Mouse (Mus musculus) liver, embryonic 13.5 days (tissue): Measurements from ENCODE around the gene Mettl17. TPM values are rescaled to one million over a fixed set of nuclear protein-coding genes. Genes with fewer than 3 reads are reported as not detected.
"Not testable (repeated sequence)": the region's sequence is repeated elsewhere in the genome, so short reads cannot be mapped to it uniquely, and the experiment has no call there.

Experiments used
- ATAC-seq: fragments of 200-750 bp; cut with Nextera tagmentation; 2 replicates; pipeline ENCODE4 v1.8.0; 2017; ENCODE audit warnings: low read depth, mild to moderate bottlenecking, moderate number of reproducible peaks, moderate library complexity
- DNase-seq: peaks from one replicate; pipeline ENCODE4 v3.0.0; 2022
- H3K27ac ChIP-seq: fragments of 300-500 bp; sonication (generic); 2 replicates; pipeline ENCODE4 v1.5.1; 2015; ENCODE audit warnings: moderate library complexity, mild to moderate bottlenecking, inconsistent platforms
- H3K27me3 ChIP-seq: fragments of 300-500 bp; sonication (generic); 2 replicates; pipeline ENCODE4 v1.6.1; 2015; ENCODE audit warnings: mild to moderate bottlenecking, inconsistent platforms
- H3K36me3 ChIP-seq: fragments of 300-500 bp; sonication (generic); 2 replicates; pipeline ENCODE4 v1.6.1; 2015; ENCODE audit warnings: mild to moderate bottlenecking, inconsistent platforms
- H3K4me1 ChIP-seq: fragments of 300-500 bp; sonication (generic); replicated peaks from 2 replicates; pipeline ENCODE4 v1.6.1; 2015; ENCODE audit warnings: inconsistent platforms
- H3K4me2 ChIP-seq: fragments of 300-500 bp; sonication (generic); 2 replicates; pipeline ENCODE4 v1.6.1; 2015; ENCODE audit warnings: inconsistent platforms, mild to moderate bottlenecking, moderate library complexity
- H3K4me3 ChIP-seq: fragments of 300-500 bp; sonication (generic); replicated peaks from 2 replicates; pipeline ENCODE4 v1.5.1; 2015; ENCODE audit warnings: mild to moderate bottlenecking, inconsistent platforms
- H3K9ac ChIP-seq: fragments of 300-500 bp; sonication (generic); 2 replicates; pipeline ENCODE4 v1.6.1; 2015; ENCODE audit warnings: mild to moderate bottlenecking, inconsistent platforms
- H3K9me3 ChIP-seq: fragments of 300-500 bp; sonication (generic); replicated peaks from 2 replicates; pipeline ENCODE4 v1.6.1; 2016; ENCODE audit warnings: inconsistent platforms
- WGBS: fragments of 180-500 bp; shearing (Covaris S2); methylation state at CpG from one replicate; pipeline ENCODE4 v1.1.7; 2015; ENCODE audit not compliant: insufficient replicate concordance; 5-methylcytosine and 5-hydroxymethylcytosine counted together
- polyA plus RNA-seq: library from polyadenylated mRNA; unstranded; fragments of >200 nt; fragmentation: Nextera tagmentation; extraction: Ambion mirVana; gene quantifications from 2 replicates; pipeline ENCODE4 v1.2.1, GENCODE M21; 2015

Mettl17 gene
- polyA plus RNA-seq, 1 experiment from 2014 or later, result 19.8 TPM

DNA sequence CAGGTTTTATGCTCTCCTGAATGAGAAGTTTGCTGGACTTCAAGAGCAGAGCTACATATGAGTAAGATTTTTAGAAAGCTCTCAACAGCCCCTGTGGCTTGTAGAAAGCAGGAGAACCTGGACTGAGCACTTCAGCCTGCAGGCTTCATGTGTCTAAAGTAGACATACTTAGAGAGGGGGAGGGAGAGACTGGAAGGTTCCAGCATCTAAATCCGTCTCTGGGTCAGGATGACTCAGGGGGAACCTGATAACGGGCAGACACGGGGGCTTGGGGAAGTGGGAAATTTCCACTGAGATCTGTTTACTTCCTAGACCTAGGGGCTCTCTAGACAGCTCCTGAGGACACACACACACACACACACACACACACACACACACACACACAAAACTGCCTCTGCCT, 30.4 kb downstream of the Mettl17 start:
- Histone ChIP-seq H3K36me3 (no peaks in the 10 kb centered on the region), H3K4me1 (peaks cover 31% of the 10 kb centered on the region), H3K9ac (no peak overlapping the region), H3K27me3 (peaks cover 27% of the 10 kb centered on the region), H3K4me3 (no peak overlapping the region), H3K27ac (no peak overlapping the region), H3K9me3 (no peaks in the 10 kb centered on the region), H3K4me2 (no peak overlapping the region)
- ATAC-seq (no peak), DNase-seq (no peak)
- WGBS, result 3% methylated on average over 3 of the region's 3 CpGs

DNA sequence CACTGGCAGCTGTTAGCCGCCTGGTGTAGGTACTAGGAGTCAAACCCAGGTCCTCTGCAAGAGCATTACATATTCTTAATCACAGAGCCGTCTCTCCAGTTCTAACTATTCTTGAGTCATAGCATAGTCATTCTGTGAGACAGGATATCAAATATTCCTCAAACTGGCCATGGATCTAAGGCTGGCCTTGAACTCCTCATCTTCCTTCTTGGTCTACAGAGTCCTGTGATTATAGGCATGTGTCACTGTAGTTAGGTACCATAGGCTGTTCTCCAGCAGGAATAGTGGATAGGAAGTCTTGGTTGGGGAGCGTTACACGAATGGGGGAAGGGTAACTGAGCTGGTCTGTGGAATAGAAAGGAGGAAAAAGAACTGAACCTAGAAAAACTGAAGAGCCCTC, 31.9 kb downstream of the Mettl17 start:
- ATAC-seq (no peak), DNase-seq (no peak)
- Histone ChIP-seq H3K27ac (no peak overlapping the region), H3K36me3 (no peaks in the 10 kb centered on the region), H3K4me2 (no peak overlapping the region), H3K4me1 (peaks cover 29% of the 10 kb centered on the region), H3K9ac (no peak overlapping the region), H3K4me3 (no peak overlapping the region), H3K27me3 (peaks cover 24% of the 10 kb centered on the region), H3K9me3 (no peaks in the 10 kb centered on the region)
- 65% methylated on average over 4 of the region's 4 CpGs for WGBS

DNA sequence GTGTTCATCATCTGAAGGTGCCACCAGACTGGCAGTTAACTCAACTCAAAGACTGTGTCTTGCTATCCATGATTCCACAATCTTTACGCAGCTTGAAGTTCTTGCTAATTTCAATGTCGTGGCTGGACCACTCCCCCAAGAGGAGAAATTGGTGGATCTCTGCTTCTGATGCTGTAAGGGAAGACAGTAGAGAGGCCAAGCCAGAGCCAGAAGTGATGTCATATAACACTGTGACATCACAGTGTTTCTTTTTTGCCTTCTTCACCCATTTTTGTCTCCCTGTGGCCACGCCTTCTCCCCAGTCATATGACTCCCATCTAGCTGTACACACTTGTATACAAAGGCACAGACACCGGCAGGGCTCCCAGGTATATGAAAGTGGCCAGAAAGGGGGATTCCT, 33.5 kb downstream of the Mettl17 start, which contains the start of gene Tppp2:
Gene Tppp2 (plus strand): TSS at position 301 of the 400 bp plus-strand sequence.
- Histone ChIP-seq H3K4me2 (no peak within 1 kb of the TSS), H3K27me3 (peaks cover 20% of the 10 kb centered on the region), H3K27ac (no peak within 1 kb of the TSS), H3K4me3 (no peak within 1 kb of the TSS), H3K9me3 (no peaks in the 10 kb centered on the region), H3K4me1 (peaks cover 15% of the 10 kb centered on the region), H3K36me3 (no peaks in the 10 kb centered on the region), H3K9ac (no peak within 1 kb of the TSS)
- no peak for ATAC-seq
- 75% methylated on average over 4 of the region's 4 CpGs for WGBS
- DNase-seq, result no peak

- Histone ChIP-seq H3K36me3 (no peaks in the 10 kb centered on the region), H3K4me3 (no peak overlapping the region), H3K4me1 (peaks cover 7% of the 10 kb centered on the region), H3K9ac (no peak overlapping the region), H3K27ac (no peak overlapping the region), H3K9me3 (no peaks in the 10 kb centered on the region), H3K27me3 (peaks cover 12% of the 10 kb centered on the region), H3K4me2 (no peak overlapping the region)
- WGBS, result 62% methylated on average over 4 of the region's 4 CpGs
- no peak for ATAC-seq
- no peak for DNase-seq
Measured at GRCm38 (mm10) chr14:51918966-51919365, 34.3 kb downstream of the Mettl17 start.

GRCm38 (mm10) chr14:51921759-51922570, 37.3 kb downstream of the Mettl17 start:
- Histone ChIP-seq H3K27me3 (no peaks in the 10 kb centered on the region), H3K36me3 (no peaks in the 10 kb centered on the region), H3K4me1 (no peaks in the 10 kb centered on the region), H3K4me2 (no peak overlapping the region), H3K9me3 (no peaks in the 10 kb centered on the region), H3K27ac (no peak overlapping the region), H3K4me3 (no peak overlapping the region), H3K9ac (no peak overlapping the region)
- WGBS, result 68% methylated on average over 16 of the region's 16 CpGs
- DNase-seq (no peak), ATAC-seq (no peak)

DNA sequence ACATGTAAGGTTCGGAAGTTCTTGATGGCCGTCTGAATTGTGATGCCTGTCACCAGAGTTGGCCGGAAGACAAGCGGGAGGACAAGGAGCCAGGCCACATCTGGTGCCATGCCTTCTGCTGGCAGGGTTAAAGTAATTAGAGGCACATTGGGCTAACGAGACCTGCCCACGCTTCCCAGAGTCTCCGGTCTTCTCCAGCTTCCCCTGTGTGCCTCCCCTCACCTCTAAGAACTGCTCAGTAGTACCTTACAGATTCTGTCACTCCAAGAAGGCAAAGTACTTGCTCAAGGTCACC, 37.9 kb downstream of the Mettl17 start, which contains the start of gene Rnase13:
Gene Rnase13 (minus strand): TSS at position 203 of the 295 bp plus-strand sequence.
- DNase-seq (no peak), ATAC-seq (no peak)
- Histone ChIP-seq H3K4me2 (no peak within 1 kb of the TSS), H3K9ac (no peak within 1 kb of the TSS), H3K9me3 (no peaks in the 10 kb centered on the region), H3K4me1 (no peaks in the 10 kb centered on the region), H3K27ac (no peak within 1 kb of the TSS), H3K4me3 (no peak within 1 kb of the TSS), H3K27me3 (no peaks in the 10 kb centered on the region), H3K36me3 (no peaks in the 10 kb centered on the region)
- 82% methylated on average over 7 of the region's 7 CpGs for WGBS

DNA sequence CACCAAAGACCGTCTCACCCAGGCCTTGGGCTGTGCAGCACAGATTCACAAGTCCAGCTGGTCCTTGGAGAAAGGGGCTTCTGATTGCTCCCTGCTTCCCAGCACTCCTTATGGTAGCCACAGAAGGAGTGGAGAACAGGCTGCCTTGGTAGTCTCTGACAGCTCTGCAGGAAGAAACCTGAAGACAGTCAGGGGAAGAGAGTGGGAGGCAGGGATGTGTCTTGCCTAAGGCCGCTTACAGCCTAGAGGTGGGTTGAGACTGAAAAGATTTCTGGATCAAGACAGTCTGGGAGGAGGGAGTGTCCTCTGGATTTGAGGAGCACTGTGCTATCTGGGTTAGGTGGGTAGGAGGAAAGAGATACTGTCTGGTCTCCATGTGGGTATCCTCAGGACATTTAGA, 38.3 kb downstream of the Mettl17 start:
- Histone ChIP-seq H3K4me1 (no peaks in the 10 kb centered on the region), H3K9ac (no peak overlapping the region), H3K4me3 (no peak overlapping the region), H3K36me3 (no peaks in the 10 kb centered on the region), H3K9me3 (no peaks in the 10 kb centered on the region), H3K27me3 (no peaks in the 10 kb centered on the region), H3K27ac (no peak overlapping the region), H3K4me2 (no peak overlapping the region)
- no peak for DNase-seq
- 63% methylated on average over 2 of the region's 2 CpGs for WGBS
- no peak for ATAC-seq

DNA sequence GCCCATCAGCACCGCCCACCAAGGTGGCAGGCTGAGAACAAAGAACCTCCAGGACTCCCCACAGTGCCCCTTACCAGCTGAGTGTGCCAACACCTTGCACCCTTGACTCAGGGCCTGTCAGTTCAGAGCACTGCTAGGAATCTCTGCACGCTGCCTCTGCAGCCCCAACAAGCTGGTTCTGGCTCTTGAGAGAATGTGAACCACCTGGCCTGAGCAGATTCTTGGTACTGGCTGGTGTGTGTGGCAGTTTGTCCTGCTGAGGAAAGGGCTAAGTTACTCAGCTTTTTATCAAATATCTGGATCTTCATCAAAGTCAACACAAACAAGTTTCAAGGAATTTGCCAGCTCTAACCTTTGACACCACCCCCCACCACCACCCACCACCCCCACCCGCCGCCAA, 38.9 kb downstream of the Mettl17 start:
- Histone ChIP-seq H3K4me3 (no peak overlapping the region), H3K36me3 (no peaks in the 10 kb centered on the region), H3K4me1 (no peaks in the 10 kb centered on the region), H3K4me2 (no peak overlapping the region), H3K9me3 (no peaks in the 10 kb centered on the region), H3K27me3 (no peaks in the 10 kb centered on the region), H3K27ac (no peak overlapping the region), H3K9ac (no peak overlapping the region)
- no peak for DNase-seq
- 61% methylated on average over 4 of the region's 4 CpGs for WGBS
- no peak for ATAC-seq

GRCm38 (mm10) chr14:51926930-51927329, 42.3 kb downstream of the Mettl17 start:
- not testable (repeated sequence) for H3K4me2 ChIP-seq, H3K4me3 ChIP-seq, ATAC-seq, H3K27me3 ChIP-seq, H3K9me3 ChIP-seq, DNase-seq, H3K36me3 ChIP-seq, H3K27ac ChIP-seq, H3K9ac ChIP-seq, H3K4me1 ChIP-seq
- 78% methylated on average over 11 of the region's 11 CpGs for WGBS

GRCm38 (mm10) chr14:51929309-51929943, 44.8 kb downstream of the Mettl17 start:
- no peak for ATAC-seq
- no peaks in the 10 kb centered on the region for H3K27me3 ChIP-seq
- H3K4me1 ChIP-seq, result 0 out of 2 replicates have a peak, but pooled peaks cover 4% of the 10 kb centered on the region
- H3K4me3 ChIP-seq, result no peak overlapping the region
- H3K4me2 ChIP-seq, result no peak overlapping the region
- no peak for DNase-seq
- no peaks in the 10 kb centered on the region for H3K36me3 ChIP-seq
- H3K9me3 ChIP-seq, result no peaks in the 10 kb centered on the region; the same call in 1 of the 2 replicates
- no peak overlapping the region for H3K9ac ChIP-seq
- no peak overlapping the region for H3K27ac ChIP-seq
- 68% methylated on average over 8 of the region's 8 CpGs for whole genome bisulfite sequencing

GRCm38 (mm10) chr14:51929968-51930367, 45.3 kb downstream of the Mettl17 start:
- ATAC-seq, result no peak
- no peak for DNase-seq
- no peak overlapping the region for H3K27ac ChIP-seq
- no peaks in the 10 kb centered on the region for H3K27me3 ChIP-seq
- H3K36me3 ChIP-seq, result no peaks in the 10 kb centered on the region
- H3K9ac ChIP-seq, result no peak overlapping the region
- no peak overlapping the region for H3K4me2 ChIP-seq
- no peaks in the 10 kb centered on the region; the same call in 1 of the 2 replicates for H3K9me3 ChIP-seq
- H3K4me3 ChIP-seq, result no peak overlapping the region
- 62% methylated on average over 9 of the region's 9 CpGs for WGBS
- H3K4me1 ChIP-seq, result 0 out of 2 replicates have a peak, but pooled peaks cover 4% of the 10 kb centered on the region
